Mouse (Mus musculus) ES-E14 (cell line): ENCODE measurements at regions not wholly inside any gene's neighbourhood (a gene's known extent, or its start where the extent isn't known, plus 50 kb on each side); places are given as distances from the start of the nearest gene placed in this dataset.

ENCODE experiments used
- CHD2 ChIP-seq: IDR thresholded peaks from 2 replicates; pipeline ENCODE4 v1.6.1; 2014; ENCODE audit warnings: mild to moderate bottlenecking, low read depth, low read length, inconsistent platforms
- HCFC1 ChIP-seq: IDR thresholded peaks from 2 replicates; pipeline ENCODE4 v1.6.1; 2012; ENCODE audit warnings: low read length, inconsistent platforms, borderline replicate concordance; ENCODE audit not compliant: insufficient read depth
- MAFK ChIP-seq: IDR thresholded peaks from 2 replicates; pipeline ENCODE4 v1.6.1; 2014; ENCODE audit warnings: mild to moderate bottlenecking, low read depth, low read length, inconsistent platforms; ENCODE audit not compliant: insufficient read depth
- ZC3H11A ChIP-seq: IDR thresholded peaks from 2 replicates; pipeline ENCODE4 v1.6.1; 2012; ENCODE audit warnings: low read depth, mild to moderate bottlenecking, inconsistent platforms, low read length, borderline replicate concordance
- ZNF384 ChIP-seq: IDR thresholded peaks from 2 replicates; pipeline ENCODE4 v1.6.1; 2012; ENCODE audit warnings: low read depth, low read length, inconsistent platforms

- TF ChIP-seq ZNF384, result no peak
- no peak for TF ChIP-seq ZC3H11A
- TF ChIP-seq CHD2, result no peak
- TF ChIP-seq HCFC1, result no peak
- no peak for TF ChIP-seq MAFK
These were observed 419.1 kb downstream of the Poteg start for GRCm38 (mm10) chr8:27866468-27866995.
